Comparison of ENCODE assay signal across 26 mouse cellular contexts in the genomic region with DNA sequence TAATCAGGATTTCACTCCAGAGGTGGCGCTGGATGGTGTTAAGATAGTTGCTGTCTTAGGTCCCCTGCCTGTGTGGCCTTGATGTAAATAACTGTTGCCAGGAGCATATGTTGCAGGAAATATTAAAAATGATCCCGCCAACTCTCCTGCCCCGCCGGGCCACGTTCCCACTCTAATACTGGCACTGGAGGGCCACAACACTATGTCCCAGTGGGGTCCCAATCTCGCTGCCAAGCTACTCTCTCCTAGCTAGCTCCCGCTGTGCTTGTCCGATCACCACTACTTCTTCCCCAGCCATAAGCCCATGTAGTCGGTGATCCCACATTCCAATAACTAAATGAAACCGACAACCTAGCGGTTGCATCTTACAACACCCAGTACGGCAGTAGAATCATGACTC. TPM values are rescaled to one million over a fixed set of nuclear protein-coding genes. Genes with fewer than 3 reads are reported as not detected.
DNase-seq lines count a peak whose midpoint lies in the region; ATAC-seq and TF ChIP-seq lines count a peak whose summit lies in the region.
"Had no signal": no experiment of that assay in that cellular context is flagged by ENCODE, and none has a peak within 500 bp of the region (broad histone marks: within the 10 kb centered on the region; RNA-seq: fewer than 3 reads in every experiment).

No protein-coding gene starts in this region.

- no peaks in the 10 kb centered on the region for H3K27me3 ChIP-seq in intestine, postnatal 0 days (replicated peaks; ENCODE audit: control insufficient read depth, insufficient read depth, low read length)
- no peaks in the 10 kb centered on the region for H3K27me3 ChIP-seq in limb, embryonic 10.5 days (ENCODE audit: low read depth, poor library complexity, severe bottlenecking)
- H3K27me3 ChIP-seq: embryonic facial prominence, embryonic 15.5 days; hindbrain, embryonic 15.5 days had no signal

- no peaks in the 10 kb centered on the region for H3K4me1 ChIP-seq in intestine, postnatal 0 days (replicated peaks; ENCODE audit: control insufficient read depth, insufficient read depth, low read length)
- no peaks in the 10 kb centered on the region for H3K4me1 ChIP-seq in limb, embryonic 10.5 days
- H3K4me1 ChIP-seq: embryonic facial prominence, embryonic 15.5 days; forebrain, embryonic 10.5 days; heart, embryonic 10.5 days had no signal

- no peak overlapping the region for H3K27ac ChIP-seq in intestine, postnatal 0 days (ENCODE audit: low read depth, low read length)
- no peak overlapping the region for H3K27ac ChIP-seq in limb, embryonic 10.5 days
- H3K27ac ChIP-seq: embryonic facial prominence, embryonic 15.5 days; forebrain, embryonic 10.5 days; gastrocnemius, adult 2 months; heart, embryonic 10.5 days; hindbrain, embryonic 15.5 days had no signal

- ATAC-seq in intestine, postnatal 0 days = no peak
- ATAC-seq: activated CD4-positive, CD25-positive, alpha-beta regulatory T cell, adult 4 months; CD4-positive, CD25-positive, alpha-beta regulatory T cell, adult 4 months; forebrain, embryonic 14.5 days; intestine, embryonic 16.5 days; Patski had no signal

- no peak overlapping the region for H3K9ac ChIP-seq in intestine, postnatal 0 days (ENCODE audit: low read depth, low read length)
- H3K9ac ChIP-seq: embryonic facial prominence, embryonic 15.5 days; hindbrain, embryonic 15.5 days had no signal

- H3K4me2 ChIP-seq in intestine, postnatal 0 days (replicated peaks; ENCODE audit: low read depth) = no peak overlapping the region
- H3K4me2 ChIP-seq: embryonic facial prominence, embryonic 15.5 days; hindbrain, embryonic 15.5 days had no signal

- peak; percentile 73 for DNase-seq in left cerebral cortex, postnatal 4 days
- DNase-seq in left cerebral cortex, postnatal 14 days (ENCODE audit: low spot score in 2 of 2) = no peak
- DNase-seq in cerebellum, adult 18-20 months = peak; percentile 80 to 81
- DNase-seq in cerebellum, adult 9-11 months = peak; percentile 88
- DNase-seq in cerebellum, postnatal 36 days = peak; percentile 76 to 77
- DNase-seq in embryo, embryonic 9.5 days (ENCODE audit: extremely low spot score) = no peak
- no peak for DNase-seq in limb, embryonic 10.5 days (ENCODE audit: low spot score)
- DNase-seq: adrenal gland, adult 2 months; adrenal gland, postnatal 25 days; B cell, adult 2 months; gastrocnemius, adult 2 months; gastrocnemius, postnatal 36 days; heart, adult 11 months; heart, postnatal 14 days had no signal

- H3K36me3 ChIP-seq in intestine, postnatal 0 days (ENCODE audit: control insufficient read depth, insufficient read depth) = no peaks in the 10 kb centered on the region
- no peaks in the 10 kb centered on the region for H3K36me3 ChIP-seq in limb, embryonic 10.5 days
- H3K36me3 ChIP-seq: embryonic facial prominence, embryonic 15.5 days; forebrain, embryonic 10.5 days; heart, embryonic 10.5 days; hindbrain, embryonic 15.5 days had no signal

- H3K4me3 ChIP-seq in intestine, postnatal 0 days (ENCODE audit: low read depth, low read length) = no peak overlapping the region
- no peak overlapping the region for H3K4me3 ChIP-seq in limb, embryonic 10.5 days
- H3K4me3 ChIP-seq: embryonic facial prominence, embryonic 15.5 days; erythroblast, embryonic 14.5 days; forebrain, embryonic 10.5 days; gastrocnemius, adult 2 months; heart, embryonic 10.5 days; hindbrain, embryonic 15.5 days had no signal

- WGBS in intestine, postnatal 0 days = 93% methylated on average over 12 of the region's 12 CpGs
- 91% methylated on average over 12 of the region's 12 CpGs for WGBS in limb, embryonic 10.5 days

- TF ChIP-seq CTCF in intestine, postnatal 0 days (IDR thresholded peaks at IDR 0.05; ENCODE audit: low read depth) = no peak

- intact Hi-C loops in left cerebral cortex, postnatal 4 days (cut with DNase I) = no loop called here
- intact Hi-C loops in left cerebral cortex, postnatal 14 days (cut with DNase I) = no loop called here

- H3K9me3 ChIP-seq in intestine, postnatal 0 days (ENCODE audit: control insufficient read depth) = no peaks in the 10 kb centered on the region
- no peaks in the 10 kb centered on the region for H3K9me3 ChIP-seq in limb, embryonic 10.5 days (replicated peaks)
- H3K9me3 ChIP-seq: embryonic facial prominence, embryonic 15.5 days; forebrain, embryonic 10.5 days; heart, embryonic 10.5 days; hindbrain, embryonic 15.5 days had no signal

RNA-seq across cellular contexts. Expression of a gene that starts 36.9 kb away (rescaled TPM):
- 100 to 1,000 TPM; 148 to 155 TPM for total RNA-seq in left cerebral cortex, postnatal 4 days (2021)
- 100 to 1,000 TPM; 294 to 299 TPM for total RNA-seq in left cerebral cortex, postnatal 14 days (2021)
- 14.6 and 14.9 TPM in 2 replicates for polyA plus RNA-seq in intestine, postnatal 0 days (2015; fragmentation: Nextera tagmentation; extraction: Ambion mirVana)
- 0.51 and 0.60 TPM in 2 replicates for polyA plus RNA-seq in limb, embryonic 10.5 days (2016; fragmentation: Nextera tagmentation; extraction: Ambion mirVana)
- total RNA-seq: hematopoietic stem cell, adult 5-6 weeks had no signal
- polyA plus RNA-seq: activated CD4-positive, CD25-positive, alpha-beta regulatory T cell, adult 4 months; CD4-positive, CD25-positive, alpha-beta regulatory T cell, adult 4 months; erythroblast, embryonic 14.5 days had no signal

Comparison
In these comparisons a context has a peak if more than half of its experiments do, and no peak if none do; other contexts are left out.
1. DNase-seq: peak in left cerebral cortex, postnatal 4 days (single experiment), cerebellum, adult 18-20 months (2 of 2), cerebellum, adult 9-11 months (single experiment) and cerebellum, postnatal 36 days (2 of 2); none in left cerebral cortex, postnatal 14 days (0 of 2), embryo, embryonic 9.5 days (single experiment) and limb, embryonic 10.5 days (single experiment).